Mouse (Mus musculus): ENCODE data around the gene Tmem72.

The Tmem72 gene

GRCm38 (mm10) chr6:116650406-116650805, 66.3 kb downstream of the Tmem72 start, which contains the start of gene Depp1:
Depp1 (plus strand) TSS chr6:116650609.
- no peak for DNase-seq (ENCODE audit: low spot score in 2 of 2)

- DNase-seq (ENCODE audit: low spot score in 2 of 2), result no peak
Observed at GRCm38 (mm10) chr6:116649811-116650210, 66.9 kb downstream of the Tmem72 start.

- no peak for DNase-seq (ENCODE audit: low spot score in 2 of 2)
Observed at GRCm38 (mm10) chr6:116647763-116648162, 69.0 kb downstream of the Tmem72 start.

- no peak for DNase-seq (ENCODE audit: low spot score in 2 of 2)
Observed at GRCm38 (mm10) chr6:116644335-116644734, 72.4 kb downstream of the Tmem72 start.

GRCm38 (mm10) chr6:116643881-116644280, 72.8 kb downstream of the Tmem72 start:
- no peak for DNase-seq (ENCODE audit: low spot score in 2 of 2)

- DNase-seq (ENCODE audit: low spot score in 2 of 2), result peak; percentile 32 to 49
Observed at GRCm38 (mm10) chr6:116642942-116643341, 73.8 kb downstream of the Tmem72 start.

GRCm38 (mm10) chr6:116639663-116640062, 77.0 kb downstream of the Tmem72 start:
- DNase-seq (ENCODE audit: low spot score in 2 of 2), result no peak

GRCm38 (mm10) chr6:116638871-116639270, 77.8 kb downstream of the Tmem72 start:
- DNase-seq (ENCODE audit: low spot score in 2 of 2), result no peak

- DNase-seq (ENCODE audit: low spot score in 2 of 2), result no peak
Observed at GRCm38 (mm10) chr6:116637496-116637895, 79.2 kb downstream of the Tmem72 start.

- DNase-seq (ENCODE audit: low spot score in 2 of 2), result no peak
Observed at GRCm38 (mm10) chr6:116636581-116637235, 80.0 kb downstream of the Tmem72 start.

GRCm38 (mm10) chr6:116635251-116636180, 81.2 kb downstream of the Tmem72 start:
- DNase-seq (ENCODE audit: low spot score in 2 of 2), result no peak

- no peak for DNase-seq (ENCODE audit: low spot score in 2 of 2)
Observed at GRCm38 (mm10) chr6:116633741-116634695, 82.7 kb downstream of the Tmem72 start.

GRCm38 (mm10) chr6:116632129-116632528, 84.6 kb downstream of the Tmem72 start:
- peak; percentile 57 to 72 for DNase-seq (ENCODE audit: low spot score in 2 of 2)

- no peak for DNase-seq (ENCODE audit: low spot score in 2 of 2)
Observed at GRCm38 (mm10) chr6:116629766-116630165, 86.9 kb downstream of the Tmem72 start.
